16 mouse cellular contexts compared by ENCODE assay signal in genomic region chr10:8818066-8818465, GRCm38 (mm10).
A peak's percentile ranks its signal among the peaks of the same experiment; 100 is the strongest.
DNase-seq lines count a peak whose midpoint lies in the region; ATAC-seq and TF ChIP-seq lines count a peak whose summit lies in the region.
"Had no signal": no experiment of that assay in that cellular context is flagged by ENCODE, and none has a peak within 500 bp of the region (broad histone marks: within the 10 kb centered on the region; RNA-seq: fewer than 3 reads in every experiment).

No protein-coding gene starts in this region.

- no peaks in the 10 kb centered on the region for H3K9me3 ChIP-seq in lung, postnatal 0 days (ENCODE audit: low read length)
- H3K9me3 ChIP-seq: embryonic facial prominence, embryonic 15.5 days; neural tube, embryonic 12.5 days had no signal

- no peak overlapping the region for H3K4me3 ChIP-seq in lung, postnatal 0 days (ENCODE audit: low read depth, low read length)
- H3K4me3 ChIP-seq: embryonic facial prominence, embryonic 15.5 days; neural tube, embryonic 12.5 days had no signal

- H3K4me1 ChIP-seq in lung, postnatal 0 days (ENCODE audit: insufficient read depth, low read depth, low read length) = 0 out of 2 replicates have a peak, but pooled peaks cover 8% of the 10 kb centered on the region
- H3K4me1 ChIP-seq: neural tube, embryonic 12.5 days had no signal

- no peak overlapping the region for H3K4me2 ChIP-seq in lung, postnatal 0 days (replicated peaks; ENCODE audit: low read depth, low read length)
- H3K4me2 ChIP-seq: embryonic facial prominence, embryonic 15.5 days; neural tube, embryonic 12.5 days had no signal

- H3K36me3 ChIP-seq in lung, postnatal 0 days (ENCODE audit: insufficient read depth, low read length) = no peaks in the 10 kb centered on the region
- H3K36me3 ChIP-seq: embryonic facial prominence, embryonic 15.5 days; neural tube, embryonic 12.5 days had no signal

- H3K27me3 ChIP-seq in lung, postnatal 0 days (replicated peaks; ENCODE audit: insufficient read depth, low read length) = no peaks in the 10 kb centered on the region
- H3K27me3 ChIP-seq: embryonic facial prominence, embryonic 15.5 days; neural tube, embryonic 12.5 days had no signal

- peak; percentile 40; the same call in 1 of the 2 replicates for ATAC-seq in lung, postnatal 0 days
- no peak for ATAC-seq in cerebellum, adult (ENCODE audit: insufficient number of reproducible peaks, low FRiP score, low TSS enrichment)
- ATAC-seq: forebrain, embryonic 14.5 days; midbrain, embryonic 16.5 days had no signal

- H3K9ac ChIP-seq in lung, postnatal 0 days (replicated peaks; ENCODE audit: low read depth) = no peak overlapping the region
- H3K9ac ChIP-seq: embryonic facial prominence, embryonic 15.5 days; neural tube, embryonic 12.5 days had no signal

- 62% methylated on average over 5 of the region's 5 CpGs for WGBS in lung, postnatal 0 days

- TF ChIP-seq EP300 in lung, postnatal 0 days (IDR thresholded peaks at IDR 0.05) = no peak

- intact Hi-C loops in heart, postnatal 25 days (cut with DNase I) = no loop called here

- DNase-seq in heart, adult 8-10 months (ENCODE audit: low spot score) = peak; percentile 59
- no peak for DNase-seq in heart, postnatal 25 days (ENCODE audit: low spot score)
- DNase-seq in lung, postnatal 0 days (ENCODE audit: low spot score) = peak; percentile 37
- DNase-seq in lung, postnatal 36 days = no peak
- DNase-seq in gastrocnemius, postnatal 25 days = peak; percentile 61
- peak; percentile 54 for DNase-seq in testis, postnatal 14 days (ENCODE audit: low spot score)
- DNase-seq in layer of hippocampus, adult 8-10 months (ENCODE audit: low spot score in 2 of 2) = no peak
- DNase-seq: adrenal gland, postnatal 14 days; heart, postnatal 4 days; liver; thymus, postnatal 36 days had no signal

- H3K27ac ChIP-seq in lung, postnatal 0 days (ENCODE audit: low read length) = no peak overlapping the region
- H3K27ac ChIP-seq: embryonic facial prominence, embryonic 15.5 days; neural tube, embryonic 12.5 days had no signal

- no peak for TF ChIP-seq CTCF in lung, postnatal 0 days (IDR thresholded peaks at IDR 0.05)

Comparison
In these comparisons a context has a peak if more than half of its experiments do, and no peak if none do; other contexts are left out.
1. DNase-seq: peak in heart, adult 8-10 months (single experiment), lung, postnatal 0 days (single experiment), gastrocnemius, postnatal 25 days (single experiment) and testis, postnatal 14 days (single experiment); none in heart, postnatal 25 days (single experiment), lung, postnatal 36 days (single experiment) and layer of hippocampus, adult 8-10 months (0 of 2).